Mouse (Mus musculus): Measurements from ENCODE around the gene Bcat1. TPM values are rescaled to one million over a fixed set of nuclear protein-coding genes. Genes with fewer than 3 reads are reported as not detected.
"Not testable (repeated sequence)": the region's sequence is repeated elsewhere in the genome, so short reads cannot be mapped to it uniquely, and the experiment has no call there.

Bcat1 gene
- total RNA-seq, 4 experiments from 2014 or later, result 100 to 112 (median 107) TPM

- not testable (repeated sequence) for DNase-seq (ENCODE audit: low spot score in 2 of 2)
Measured at GRCm38 (mm10) chr6:145093038-145093622, 17.1 kb upstream of the Bcat1 start.

- no peak for DNase-seq (ENCODE audit: low spot score in 2 of 2)
Measured at GRCm38 (mm10) chr6:145091998-145092397, 16.0 kb upstream of the Bcat1 start.

DNA sequence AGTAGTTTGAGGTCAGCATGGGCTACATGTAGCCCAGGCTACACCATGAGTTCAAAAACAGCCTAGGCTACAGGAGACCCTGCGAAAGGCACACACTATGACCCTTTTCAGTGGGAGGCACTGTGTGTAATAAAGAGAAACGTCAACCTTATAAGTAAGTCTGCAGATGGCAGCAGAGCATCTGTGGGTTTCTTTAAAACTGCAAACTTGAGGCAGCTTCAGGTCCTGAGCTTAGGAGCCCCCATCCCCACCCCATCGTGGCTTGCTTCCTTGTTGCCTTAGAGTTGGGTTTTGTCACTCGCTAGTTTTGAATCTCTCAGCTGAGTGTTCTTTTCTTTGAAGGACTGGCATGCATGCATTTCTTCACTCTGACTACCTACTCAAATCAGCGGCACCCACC, 14.9 kb upstream of the Bcat1 start:
- DNase-seq (ENCODE audit: low spot score in 2 of 2), result no peak

- no peak for DNase-seq (ENCODE audit: low spot score in 2 of 2)
Measured at GRCm38 (mm10) chr6:145090201-145090863, 14.3 kb upstream of the Bcat1 start.

GRCm38 (mm10) chr6:145089373-145089772, 13.4 kb upstream of the Bcat1 start:
- DNase-seq (ENCODE audit: low spot score in 2 of 2), result no peak

DNA sequence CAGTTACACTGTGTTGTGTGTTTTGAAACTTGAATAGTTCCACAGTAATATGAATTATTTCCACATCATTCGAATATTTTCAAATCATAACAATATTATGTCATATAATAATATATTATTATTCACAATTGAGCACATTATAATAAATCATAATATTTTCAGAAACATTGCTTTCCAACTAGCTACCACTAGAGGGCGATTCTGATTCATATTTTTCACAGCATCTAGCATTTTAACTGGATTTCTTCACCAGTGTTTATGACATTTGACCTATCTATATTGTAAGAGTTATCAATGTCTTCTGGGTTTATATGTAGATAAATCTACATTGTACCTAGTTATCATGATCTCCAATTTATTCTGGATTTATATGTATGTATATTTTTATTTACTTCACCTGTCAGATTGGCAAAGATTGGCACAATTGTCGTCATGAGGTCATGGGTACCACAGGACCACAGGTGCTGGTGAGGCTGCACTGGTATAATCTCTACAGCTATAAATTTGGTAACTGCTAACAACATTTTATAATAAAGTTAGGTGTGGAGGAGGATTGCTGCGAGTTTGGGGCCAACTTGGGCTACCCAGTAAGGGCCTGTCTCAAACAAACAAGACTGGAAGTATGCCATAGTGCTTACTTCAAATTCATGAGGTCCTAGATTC, 12.6 kb upstream of the Bcat1 start:
- DNase-seq (ENCODE audit: low spot score in 2 of 2), result no peak

DNA sequence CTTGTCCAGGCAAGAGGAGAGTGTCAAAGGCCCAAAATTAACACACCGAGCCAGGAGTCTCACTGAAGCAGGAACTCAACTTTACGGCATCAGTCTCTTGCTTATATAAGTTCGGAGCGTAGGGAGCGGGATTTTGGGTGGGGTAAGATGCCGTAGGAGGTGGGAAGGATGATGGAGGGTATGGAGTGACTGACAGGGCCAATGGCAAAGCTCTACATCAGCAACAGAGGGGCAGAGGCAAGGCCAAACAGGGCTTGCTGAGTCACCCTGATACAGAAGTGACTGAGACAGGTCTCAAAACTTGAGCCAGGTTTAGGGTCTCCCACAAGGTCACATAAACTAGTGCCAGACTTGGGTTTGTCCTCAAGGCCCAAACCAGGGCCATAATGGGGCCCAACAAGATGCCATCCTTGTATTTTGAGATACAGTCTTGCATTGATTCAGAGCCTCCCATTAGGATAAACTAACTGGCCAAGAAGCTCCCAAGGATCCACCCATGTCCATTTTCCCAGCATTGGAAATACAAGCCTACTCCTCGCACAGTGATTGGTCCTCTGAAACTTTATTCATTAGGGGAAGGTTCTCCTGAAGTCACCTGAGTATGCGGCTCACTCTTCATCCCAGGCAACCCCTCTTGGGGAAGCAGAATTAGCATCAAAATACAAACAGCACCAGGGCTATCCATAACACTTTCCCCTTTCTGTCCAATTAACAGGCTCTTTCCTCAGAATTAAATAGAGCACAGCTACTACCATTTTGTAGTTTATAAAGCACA, 8.5 kb upstream of the Bcat1 start:
- DNase-seq (ENCODE audit: low spot score in 2 of 2), result no peak

GRCm38 (mm10) chr6:145081721-145082120, 5.7 kb upstream of the Bcat1 start:
- no peak for DNase-seq (ENCODE audit: low spot score in 2 of 2)

DNA sequence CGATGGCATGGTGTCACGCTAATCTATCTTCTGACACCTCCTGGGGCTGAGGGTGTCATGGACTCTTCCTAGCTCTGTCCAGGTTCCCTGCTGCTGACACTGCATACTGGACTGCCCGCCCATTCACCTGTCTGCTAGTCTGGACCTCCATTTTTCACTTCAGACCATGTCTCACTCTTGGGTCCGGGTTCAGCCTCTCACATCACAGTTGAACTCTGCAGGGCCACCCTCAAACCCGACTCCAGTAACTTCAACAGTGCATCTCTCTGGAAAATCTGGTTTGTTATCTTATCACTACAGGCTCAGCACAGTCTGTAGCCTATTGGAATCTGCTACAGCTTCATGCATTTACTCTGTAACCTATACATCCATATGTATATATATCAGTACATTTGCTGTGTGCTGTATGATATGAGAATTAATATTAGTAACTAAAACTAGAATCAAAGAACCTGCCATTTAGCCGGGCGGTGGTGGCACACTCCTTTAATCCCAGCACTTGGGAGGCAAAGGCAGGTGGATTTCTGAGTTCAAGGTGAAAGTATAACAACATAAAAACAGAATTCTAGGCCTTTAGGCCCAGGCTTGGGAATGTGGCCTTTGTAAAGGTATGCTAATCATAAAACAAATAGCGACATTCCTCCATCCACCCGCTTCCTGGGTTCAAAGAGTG, 3.2 kb upstream of the Bcat1 start:
- DNase-seq (ENCODE audit: low spot score in 2 of 2), result no peak

GRCm38 (mm10) chr6:145076286-145076685, 302 bp upstream of the Bcat1 start:
- no peak for DNase-seq (ENCODE audit: low spot score in 2 of 2)

DNA sequence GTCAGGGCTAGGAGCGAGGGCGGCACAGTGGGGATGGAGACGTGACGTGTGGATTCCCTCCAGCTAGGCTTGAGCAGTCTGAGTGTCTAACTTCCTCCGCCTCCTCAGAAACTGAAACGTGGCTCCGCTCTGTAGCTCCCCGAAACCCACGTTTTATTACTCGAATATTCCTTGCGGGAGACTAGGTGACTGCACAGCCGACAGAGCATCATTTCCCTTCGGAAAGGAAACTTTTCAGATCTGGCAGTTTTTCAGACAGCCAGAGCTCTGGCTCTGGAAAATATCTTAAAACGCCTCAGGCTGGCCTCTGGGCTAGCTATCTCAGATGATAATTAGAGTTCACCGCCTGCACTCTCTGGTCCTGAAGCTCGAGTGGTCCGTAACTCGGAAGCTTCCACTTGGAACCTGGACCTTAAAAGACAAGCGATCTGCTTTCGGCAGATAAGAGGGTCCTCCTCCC, 866 bp downstream of the Bcat1 start:
- DNase-seq (ENCODE audit: low spot score in 2 of 2), result peak; percentile 9 to 14

DNA sequence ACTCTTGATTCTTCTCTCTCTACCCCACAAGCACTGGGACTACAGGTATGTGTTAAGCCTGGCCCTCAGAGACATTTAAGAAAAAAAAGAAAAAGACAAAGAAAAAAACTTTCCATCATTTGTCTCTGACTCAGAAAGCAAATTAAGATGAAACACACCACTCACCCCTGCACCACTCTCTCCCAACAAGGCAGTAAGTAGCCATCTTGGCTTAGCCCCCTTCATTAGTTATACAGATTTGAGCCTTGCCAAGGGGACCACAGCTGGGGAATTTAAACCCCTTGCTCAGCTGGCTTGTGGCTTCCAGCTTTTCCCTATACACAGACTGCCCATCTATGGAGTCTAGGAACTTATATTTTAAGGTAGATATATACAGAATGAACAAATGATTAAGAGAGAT, 1.5 kb downstream of the Bcat1 start:
- no peak for DNase-seq (ENCODE audit: low spot score in 2 of 2)

DNA sequence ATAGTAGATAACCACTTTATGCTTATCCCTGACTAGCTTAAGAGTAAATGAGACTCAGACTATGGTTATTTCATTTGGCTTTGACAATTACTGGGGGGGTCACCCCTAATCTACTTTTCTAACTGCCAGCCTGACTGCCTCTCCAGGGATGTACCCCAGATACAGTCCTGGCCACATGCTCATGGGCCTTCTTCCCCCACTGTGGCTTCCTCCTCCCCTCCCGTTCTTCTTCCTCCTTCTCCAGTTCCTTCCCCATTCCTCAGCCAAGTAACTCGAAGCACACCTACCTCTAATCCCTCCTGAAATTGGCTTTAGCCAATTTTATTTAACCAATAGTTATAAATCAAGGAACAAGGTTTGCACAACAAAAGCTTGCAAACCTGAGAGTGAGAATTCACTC, 6.1 kb downstream of the Bcat1 start:
- DNase-seq (ENCODE audit: low spot score in 2 of 2), result no peak

DNA sequence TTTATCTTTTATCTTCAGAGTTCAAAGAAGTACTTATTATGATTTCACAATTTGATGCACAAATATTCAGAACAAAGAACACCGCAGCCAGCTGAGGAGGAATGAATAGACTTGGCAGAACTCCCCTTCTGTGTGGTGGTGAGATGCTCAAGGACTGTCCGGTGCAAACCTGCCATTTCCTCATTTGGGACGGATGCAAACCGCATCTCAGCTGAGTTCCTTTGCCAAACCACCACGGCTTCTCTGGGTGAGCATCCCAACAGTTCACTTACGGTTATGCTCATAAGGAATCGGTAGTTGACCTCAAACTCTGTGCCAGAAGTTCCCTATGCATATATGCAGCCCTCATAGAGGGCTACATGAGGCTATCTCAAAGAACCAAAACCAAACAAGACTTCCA, 6.6 kb downstream of the Bcat1 start:
- no peak for DNase-seq (ENCODE audit: low spot score in 2 of 2)

- DNase-seq (ENCODE audit: low spot score in 2 of 2), result no peak
Measured at GRCm38 (mm10) chr6:145067679-145068078, 8.3 kb downstream of the Bcat1 start.

- no peak for DNase-seq (ENCODE audit: low spot score in 2 of 2)
Measured at GRCm38 (mm10) chr6:145066416-145066815, 9.6 kb downstream of the Bcat1 start.

DNA sequence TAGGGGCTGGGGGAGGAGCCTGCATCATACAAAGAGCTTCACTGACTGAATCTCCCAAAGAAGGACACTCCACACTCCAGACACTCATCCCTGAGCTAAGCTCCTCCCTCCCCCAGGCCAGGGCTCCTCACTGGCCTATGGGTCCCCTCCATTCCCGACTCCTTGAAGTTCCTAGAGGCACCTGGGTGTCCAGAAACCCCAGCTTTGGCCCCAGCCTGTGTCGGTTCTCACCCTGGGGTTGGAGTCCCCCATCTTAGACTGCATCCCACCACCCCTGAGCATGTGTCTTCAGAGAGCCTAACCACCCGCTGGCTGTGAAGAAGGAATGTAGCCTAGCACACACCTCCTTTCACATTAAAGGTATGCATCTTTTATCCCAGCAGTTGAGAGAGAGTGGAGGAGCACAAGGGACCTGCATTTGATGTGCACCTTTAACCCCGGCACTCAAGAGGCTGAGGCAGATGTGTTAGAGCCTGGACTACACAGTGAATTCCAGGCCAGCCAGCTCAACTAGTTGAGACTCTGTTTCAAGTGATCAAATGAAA, 10.6 kb downstream of the Bcat1 start:
- DNase-seq (ENCODE audit: low spot score in 2 of 2), result no peak

GRCm38 (mm10) chr6:145064104-145064503, 11.9 kb downstream of the Bcat1 start:
- no peak for DNase-seq (ENCODE audit: low spot score in 2 of 2)

- no peak for DNase-seq (ENCODE audit: low spot score in 2 of 2)
Measured at GRCm38 (mm10) chr6:145063212-145063868, 12.6 kb downstream of the Bcat1 start.

DNA sequence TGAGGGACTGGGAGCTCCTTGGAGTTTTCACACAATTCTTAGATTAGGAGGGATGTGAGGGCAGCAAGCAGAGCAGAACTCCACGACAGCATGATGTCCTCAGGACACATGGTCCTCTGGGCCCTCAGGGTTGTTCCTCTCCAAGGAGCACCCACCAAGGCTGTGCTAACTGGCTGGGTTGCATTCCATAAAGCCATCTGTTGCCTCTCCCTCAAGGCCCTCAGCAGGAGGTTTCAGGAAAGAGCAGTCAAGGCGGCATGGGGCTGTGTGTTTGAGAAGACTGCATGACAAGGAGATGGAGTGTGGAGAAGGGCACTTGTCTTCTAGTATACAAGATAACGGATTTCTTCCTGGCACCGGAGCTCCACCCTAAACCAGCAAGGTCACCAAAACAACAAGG, 13.2 kb downstream of the Bcat1 start:
- no peak for DNase-seq (ENCODE audit: low spot score in 2 of 2)

DNA sequence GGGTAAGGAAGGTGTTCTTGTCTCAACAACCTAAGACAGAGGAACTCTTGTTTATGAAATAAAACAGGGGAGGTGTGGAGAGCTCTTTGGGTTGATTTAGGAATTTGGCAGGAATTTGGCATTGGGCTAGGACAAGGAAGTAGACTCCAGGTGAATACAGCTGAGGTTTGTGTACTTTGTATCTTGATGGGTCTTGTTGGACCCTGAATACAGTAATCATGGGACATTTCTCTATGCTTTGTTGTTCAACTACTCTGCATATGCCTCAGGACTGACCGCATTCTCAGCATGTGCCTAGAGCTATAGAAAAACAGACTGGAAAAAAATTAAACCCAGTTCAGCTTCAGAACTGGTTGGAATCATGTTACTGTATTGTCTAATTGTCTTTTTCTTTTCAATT, 14.6 kb downstream of the Bcat1 start:
- no peak for DNase-seq (ENCODE audit: low spot score in 2 of 2)
